Comparison of ENCODE assay signal across 10 mouse cellular contexts in genomic region chr17:86353679-86354078, GRCm38 (mm10).
A peak's percentile ranks its signal among the peaks of the same experiment; 100 is the strongest.
DNase-seq lines count a peak whose midpoint lies in the region; ATAC-seq and TF ChIP-seq lines count a peak whose summit lies in the region.
"Had no signal": no experiment of that assay in that cellular context is flagged by ENCODE, and none has a peak within 500 bp of the region (broad histone marks: within the 10 kb centered on the region; RNA-seq: fewer than 3 reads in every experiment).

No protein-coding gene starts in this region.

- H3K4me3 ChIP-seq in forebrain, embryonic 13.5 days: no peak overlapping the region
- no peak overlapping the region for H3K4me3 ChIP-seq in forebrain, embryonic 11.5 days (ENCODE audit: low read depth, low read length)
- H3K4me3 ChIP-seq in intestine, embryonic 15.5 days (replicated peaks): no peak overlapping the region
- H3K4me3 ChIP-seq: myocyte had no signal

- H3K27ac ChIP-seq in forebrain, embryonic 13.5 days: no peak overlapping the region
- no peak overlapping the region for H3K27ac ChIP-seq in forebrain, embryonic 11.5 days (ENCODE audit: low read depth, low read length)
- H3K27ac ChIP-seq in intestine, embryonic 15.5 days: no peak overlapping the region

- no peaks in the 10 kb centered on the region for H3K36me3 ChIP-seq in forebrain, embryonic 13.5 days (ENCODE audit: poor library complexity, severe bottlenecking)
- H3K36me3 ChIP-seq in forebrain, embryonic 11.5 days (ENCODE audit: control insufficient read depth, insufficient read depth, low read length): no peaks in the 10 kb centered on the region
- H3K36me3 ChIP-seq in intestine, embryonic 15.5 days: no peaks in the 10 kb centered on the region

- H3K4me1 ChIP-seq in forebrain, embryonic 13.5 days: peaks cover 27% of the 10 kb centered on the region
- H3K4me1 ChIP-seq in forebrain, embryonic 11.5 days (replicated peaks; ENCODE audit: control insufficient read depth, insufficient read depth, low read length): no peaks in the 10 kb centered on the region
- H3K4me1 ChIP-seq in intestine, embryonic 15.5 days (replicated peaks): peaks cover 23% of the 10 kb centered on the region

- H3K27me3 ChIP-seq in forebrain, embryonic 13.5 days: no peaks in the 10 kb centered on the region
- H3K27me3 ChIP-seq in forebrain, embryonic 11.5 days (ENCODE audit: control insufficient read depth, insufficient read depth, low read length): no peaks in the 10 kb centered on the region
- no peaks in the 10 kb centered on the region for H3K27me3 ChIP-seq in intestine, embryonic 15.5 days (replicated peaks)

- ATAC-seq in forebrain, embryonic 13.5 days: peak; percentile 41; the same call in 1 of the 2 replicates
- no peak for ATAC-seq in forebrain, embryonic 11.5 days (replicated peaks; ENCODE audit: low FRiP score)
- peak; percentile 29 to 37; a peak in 2 of 4 replicates for ATAC-seq in hematopoietic stem cell, adult 5-6 weeks (replicated peaks in 1 of 2; ENCODE audit: insufficient read depth in 1 of 2, low FRiP score in 2 of 2, low TSS enrichment in 1 of 2, low read depth in 1 of 2, poor library complexity in 2 of 2, severe bottlenecking in 2 of 2)
- no peak for ATAC-seq in intestine, embryonic 15.5 days

- H3K9ac ChIP-seq in forebrain, embryonic 13.5 days: no peak overlapping the region
- no peak overlapping the region for H3K9ac ChIP-seq in forebrain, embryonic 11.5 days (ENCODE audit: low read length)
- H3K9ac ChIP-seq in intestine, embryonic 15.5 days: no peak overlapping the region

- no peaks in the 10 kb centered on the region for H3K9me3 ChIP-seq in forebrain, embryonic 13.5 days (replicated peaks)
- no peaks in the 10 kb centered on the region for H3K9me3 ChIP-seq in forebrain, embryonic 11.5 days (ENCODE audit: control insufficient read depth, low read length)
- no peaks in the 10 kb centered on the region for H3K9me3 ChIP-seq in intestine, embryonic 15.5 days

- DNase-seq in forebrain, embryonic 11.5 days (ENCODE audit: low spot score): no peak
- peak; percentile 71 for DNase-seq in brain, embryonic 14.5 days (ENCODE audit: low read depth)
- peak; percentile 90 to 91 for DNase-seq in spleen, postnatal 36 days (ENCODE audit: low spot score in 2 of 2)
- DNase-seq in kidney, adult 11 months: no peak
- DNase-seq in Muller cell, postnatal 12 days (ENCODE audit: inconsistent ontology term): no peak
- DNase-seq: embryo, embryonic 11 days had no signal

- no peak for TF ChIP-seq CTCF in brain, embryonic 14.5 days (IDR thresholded peaks at IDR 0.05; ENCODE audit: borderline replicate concordance, extremely low read depth, insufficient read depth, insufficient read length)

- WGBS in forebrain, embryonic 13.5 days: 78% methylated on average over 4 of the region's 4 CpGs
- WGBS in forebrain, embryonic 11.5 days: 81% methylated on average over 4 of the region's 4 CpGs
- 58% methylated on average over 4 of the region's 4 CpGs for WGBS in intestine, embryonic 15.5 days

- no peak for TF ChIP-seq POLR2A in brain, embryonic 14.5 days (IDR thresholded peaks at IDR 0.05; ENCODE audit: borderline replicate concordance, extremely low read depth, insufficient read depth, insufficient read length, poor library complexity, severe bottlenecking)

- no peak overlapping the region for H3K4me2 ChIP-seq in forebrain, embryonic 13.5 days
- H3K4me2 ChIP-seq in forebrain, embryonic 11.5 days (ENCODE audit: low read depth, low read length, severe bottlenecking): no peak overlapping the region
- H3K4me2 ChIP-seq in intestine, embryonic 15.5 days (replicated peaks): no peak overlapping the region

Comparison
In these comparisons a context has a peak if more than half of its experiments do, and no peak if none do; other contexts are left out.
1. ATAC-seq: peak in forebrain, embryonic 13.5 days (single experiment) and hematopoietic stem cell, adult 5-6 weeks (2 of 2); none in forebrain, embryonic 11.5 days (single experiment) and intestine, embryonic 15.5 days (single experiment).
2. DNase-seq: peak in brain, embryonic 14.5 days (single experiment) and spleen, postnatal 36 days (2 of 2); none in forebrain, embryonic 11.5 days (single experiment), kidney, adult 11 months (single experiment) and Muller cell, postnatal 12 days (single experiment).